Mouse (Mus musculus) thymus, adult 2 months (tissue): ENCODE results near the gene Pigv.

Experiments used
- CTCF ChIP-seq: fragments of 200-500 bp; IDR thresholded peaks from 2 replicates; pipeline ENCODE4 v1.5.1; 2012; ENCODE audit warnings: mild to moderate bottlenecking, control low read depth, low read length, moderate library complexity, borderline replicate concordance; ENCODE audit not compliant: control insufficient read depth, poor library complexity, insufficient read depth; ENCODE audit errors: extremely low read depth
- POLR2A ChIP-seq: fragments of 200-500 bp; IDR thresholded peaks from 2 replicates; pipeline ENCODE4 v1.6.1; 2012; ENCODE audit warnings: mild to moderate bottlenecking, low read length, control low read depth, moderate library complexity; ENCODE audit not compliant: control insufficient read depth, poor library complexity, insufficient read depth; ENCODE audit errors: extremely low read depth

- TF ChIP-seq CTCF = no peak
- TF ChIP-seq POLR2A = no peak
These were observed 14.1 kb upstream of the Pigv start for GRCm38 (mm10) chr4:133686512-133686911.
